Mouse (Mus musculus) MEL (cell line): Measurements from ENCODE around the gene Zfp648.

Experiments
- CTCF ChIP-seq, 3 experiments: IDR thresholded peaks in 2 of 3; conservative IDR thresholded peaks in 1 of 3; 2 replicates each; pipeline ENCODE4 v1.5.1; 2011 to 2012; ENCODE audit warnings: low read length in 3 of 3, low read depth in 2 of 3, mild to moderate bottlenecking in 2 of 3, improper control_type of control experiment in 1 of 3, inconsistent platforms in 1 of 3, mixed read lengths in 1 of 3, moderate library complexity in 1 of 3; ENCODE audit not compliant: control insufficient read depth in 1 of 3, insufficient read depth in 1 of 3, poor library complexity in 1 of 3, severe bottlenecking in 1 of 3
- EP300 ChIP-seq, 2 experiments: IDR thresholded peaks; 2 replicates each; pipeline ENCODE4 v1.6.1; 2011; ENCODE audit warnings: improper control_type of control experiment in 2 of 2, low read length in 2 of 2, low read depth in 1 of 2, mild to moderate bottlenecking in 1 of 2
- GATA1 ChIP-seq: IDR thresholded peaks from 2 replicates; pipeline ENCODE4 v1.6.1; 2011; ENCODE audit warnings: low read depth, low read length, improper control_type of control experiment
- JUND ChIP-seq: IDR thresholded peaks from 2 replicates; pipeline ENCODE4 v1.6.1; 2011; ENCODE audit warnings: low read depth, mild to moderate bottlenecking, improper control_type of control experiment, low read length
- KAT2A ChIP-seq: conservative IDR thresholded peaks from 2 replicates; pipeline ENCODE4 v1.6.1; 2012; ENCODE audit warnings: low read depth, low read length, improper control_type of control experiment, inconsistent platforms
- MAFK ChIP-seq: IDR thresholded peaks from 2 replicates; pipeline ENCODE4 v1.6.1; 2011; ENCODE audit warnings: low read depth, mild to moderate bottlenecking, low read length, improper control_type of control experiment, borderline replicate concordance
- MAX ChIP-seq: IDR thresholded peaks from 2 replicates; pipeline ENCODE4 v1.6.1; 2011; ENCODE audit warnings: low read length, improper control_type of control experiment
- MAZ ChIP-seq: IDR thresholded peaks from 2 replicates; pipeline ENCODE4 v1.6.1; 2012; ENCODE audit warnings: low read depth, mild to moderate bottlenecking, inconsistent platforms, low read length, improper control_type of control experiment
- MEF2A ChIP-seq: IDR thresholded peaks from 2 replicates; pipeline ENCODE4 v1.6.1; 2014; ENCODE audit warnings: low read depth, mild to moderate bottlenecking, inconsistent platforms, low read length, improper control_type of control experiment; ENCODE audit not compliant: poor library complexity, insufficient replicate concordance, severe bottlenecking; ENCODE audit errors: extremely low read depth
- POLR2A ChIP-seq, 2 experiments: IDR thresholded peaks; 2 replicates each; pipeline ENCODE4 v1.6.1; 2011 to 2012; ENCODE audit warnings: low read length in 2 of 2, mild to moderate bottlenecking in 2 of 2, control low read depth in 1 of 2, improper control_type of control experiment in 1 of 2, low read depth in 1 of 2, moderate library complexity in 1 of 2; ENCODE audit not compliant: control insufficient read depth in 1 of 2, insufficient read depth in 1 of 2, poor library complexity in 1 of 2
- POLR2AphosphoS2 ChIP-seq: IDR thresholded peaks from 2 replicates; pipeline ENCODE4 v1.6.1; 2011; ENCODE audit warnings: low read length, improper control_type of control experiment
- USF1 ChIP-seq: IDR thresholded peaks from 2 replicates; pipeline ENCODE4 v1.6.1; 2014; ENCODE audit warnings: low read depth, mild to moderate bottlenecking, inconsistent platforms, low read length, improper control_type of control experiment, moderate library complexity
- USF2 ChIP-seq, 2 experiments: IDR thresholded peaks; 2 replicates each; pipeline ENCODE4 v1.6.1; 2011 to 2012; ENCODE audit warnings: improper control_type of control experiment in 2 of 2, low read length in 2 of 2, borderline replicate concordance in 1 of 2, inconsistent platforms in 1 of 2, low read depth in 1 of 2, mild to moderate bottlenecking in 1 of 2; ENCODE audit not compliant: insufficient read depth in 1 of 2

DNA sequence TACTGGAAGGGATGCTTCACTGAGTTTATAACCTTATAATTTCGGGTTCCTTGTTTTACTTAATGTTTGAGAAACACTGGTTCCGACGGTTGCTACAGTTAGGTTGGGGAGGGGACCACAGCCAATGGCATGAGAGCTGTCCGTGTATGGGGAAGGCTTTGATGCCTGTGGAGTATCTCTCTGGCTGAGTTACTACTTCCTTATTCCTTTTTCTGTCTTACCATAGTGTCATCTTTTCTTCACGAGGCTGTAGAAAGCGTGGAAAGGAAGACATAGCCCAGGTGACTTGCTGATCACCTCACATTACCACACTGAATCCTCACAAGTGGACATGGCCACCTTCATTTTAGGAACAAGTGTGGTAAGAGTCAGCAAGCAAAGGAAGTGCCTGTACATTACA, 32.0 kb downstream of the Zfp648 start:
- TF ChIP-seq MAFK (no peak), EP300 (IDR thresholded peaks at IDR 0.05; ENCODE audit: low read depth in 1 of 2, low read length in 2 of 2) (no peak), USF1 (no peak), CTCF (IDR thresholded peaks at IDR 0.05 in 2 of 3, conservative IDR thresholded peaks at IDR 0.05 in 1 of 3; ENCODE audit: control insufficient read depth in 1 of 3, insufficient read depth in 1 of 3, low read depth in 2 of 3, low read length in 3 of 3, poor library complexity in 1 of 3, severe bottlenecking in 1 of 3) (no peak), MAX (no peak), GATA1 (no peak), POLR2AphosphoS2 (no peak), POLR2A (IDR thresholded peaks at IDR 0.05; ENCODE audit: control insufficient read depth in 1 of 2, insufficient read depth in 1 of 2, low read depth in 1 of 2, low read length in 2 of 2, poor library complexity in 1 of 2) (no peak), USF2 (IDR thresholded peaks at IDR 0.05; ENCODE audit: borderline replicate concordance in 1 of 2, insufficient read depth in 1 of 2, low read depth in 1 of 2, low read length in 2 of 2) (no peak), MAZ (no peak), JUND (no peak), MEF2A (no peak), KAT2A (no peak)
